Mouse (Mus musculus) stomach, embryonic 16.5 days (tissue): Measurements from ENCODE around the gene Dtx4. TPM values are rescaled to one million over a fixed set of nuclear protein-coding genes. Genes with fewer than 3 reads are reported as not detected.
A peak's percentile ranks its signal among the peaks of the same experiment; 100 is the strongest.

Experiments
- ATAC-seq: fragments of 200-750 bp; cut with Nextera tagmentation; 2 replicates; pipeline ENCODE4 v1.8.0; 2017; ENCODE audit warnings: moderate number of reproducible peaks, moderate TSS enrichment; ENCODE audit not compliant: insufficient read depth, low FRiP score
- H3K27ac ChIP-seq: fragments of 300-500 bp; sonication (generic); 2 replicates; pipeline ENCODE4 v1.5.1; 2014; ENCODE audit warnings: low read length
- H3K27me3 ChIP-seq: fragments of 300-500 bp; sonication (generic); 2 replicates; pipeline ENCODE4 v1.6.1; 2014; ENCODE audit warnings: low read length, control low read depth, mixed read lengths; ENCODE audit not compliant: control insufficient read depth, insufficient read depth
- H3K36me3 ChIP-seq: fragments of 300-500 bp; sonication (generic); 2 replicates; pipeline ENCODE4 v1.6.1; 2014; ENCODE audit warnings: low read length; ENCODE audit not compliant: control insufficient read depth, insufficient read depth
- H3K4me1 ChIP-seq: fragments of 300-500 bp; sonication (generic); 2 replicates; pipeline ENCODE4 v1.6.1; 2014; ENCODE audit warnings: low read length, control low read depth, mixed read lengths; ENCODE audit not compliant: control insufficient read depth, insufficient read depth
- H3K4me2 ChIP-seq: fragments of 300-500 bp; sonication (generic); 2 replicates; pipeline ENCODE4 v1.6.1; 2014; ENCODE audit warnings: low read depth, low read length, mixed read lengths
- H3K4me3 ChIP-seq: fragments of 300-500 bp; sonication (generic); replicated peaks from 2 replicates; pipeline ENCODE4 v1.5.1; 2014; ENCODE audit warnings: mild to moderate bottlenecking, low read length
- H3K9ac ChIP-seq: fragments of 300-500 bp; sonication (generic); 2 replicates; pipeline ENCODE4 v1.6.1; 2014; ENCODE audit warnings: low read length
- H3K9me3 ChIP-seq: fragments of 300-500 bp; sonication (generic); replicated peaks from 2 replicates; pipeline ENCODE4 v1.6.1; 2016; ENCODE audit warnings: low read length, control low read depth; ENCODE audit not compliant: control insufficient read depth
- WGBS: fragments of 180-500 bp; shearing (Covaris S2); extraction: QIAGEN DNeasy Blood & Tissue Kit; methylation state at CpG from one replicate; pipeline ENCODE4 v1.1.7; 2014; 5-methylcytosine and 5-hydroxymethylcytosine counted together
- polyA plus RNA-seq: library from polyadenylated mRNA; unstranded; fragments of >200 nt; fragmentation: Nextera tagmentation; extraction: Ambion mirVana; gene quantifications from 2 replicates; pipeline ENCODE4 v1.2.1, GENCODE M21; 2015

Gene Dtx4
- polyA plus RNA-seq, 1 experiment from 2014 or later: 15.7 TPM

GRCm38 (mm10) chr19:12464674-12465073 is 36.6 kb downstream of the Dtx4 start:
- ATAC-seq: no peak
- Histone ChIP-seq H3K27me3 (no peaks in the 10 kb centered on the region), H3K4me1 (no peaks in the 10 kb centered on the region; the same call in 1 of the 2 replicates), H3K27ac (peak overlapping the region; percentile 66), H3K36me3 (no peaks in the 10 kb centered on the region), H3K4me2 (no peak overlapping the region), H3K9ac (no peak overlapping the region), H3K9me3 (no peaks in the 10 kb centered on the region), H3K4me3 (no peak overlapping the region)
- 72% methylated on average over 4 of the region's 4 CpGs for WGBS

DNA sequence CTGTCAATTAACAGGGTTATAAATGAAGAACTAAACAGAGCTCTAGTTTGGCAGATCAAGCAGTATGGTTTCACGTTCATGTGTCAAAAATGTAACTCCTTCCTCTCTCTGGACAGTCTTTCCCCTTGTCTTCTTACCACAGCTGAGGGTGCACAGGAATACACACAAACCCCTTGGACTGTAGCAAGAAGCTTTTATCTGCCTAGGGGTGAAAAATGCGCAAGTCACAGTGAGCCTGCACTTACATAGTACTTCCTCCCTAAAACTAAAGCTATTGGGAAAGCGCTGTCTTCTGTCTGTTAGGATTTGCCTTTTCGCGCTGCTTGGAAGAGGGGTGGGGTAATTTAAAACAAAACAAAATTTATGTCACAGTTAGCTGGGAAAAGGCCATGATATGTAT is 37.1 kb downstream of the Dtx4 start:
- Histone ChIP-seq H3K27ac (peak overlapping the region; percentile 66; the same call in 1 of the 2 replicates), H3K9ac (no peak overlapping the region), H3K4me2 (no peak overlapping the region), H3K9me3 (no peaks in the 10 kb centered on the region), H3K36me3 (no peaks in the 10 kb centered on the region), H3K4me1 (no peaks in the 10 kb centered on the region; the same call in 1 of the 2 replicates), H3K4me3 (no peak overlapping the region), H3K27me3 (no peaks in the 10 kb centered on the region)
- no peak; the same call in 1 of the 2 replicates for ATAC-seq
- 50% methylated on average over 5 of the region's 5 CpGs for WGBS

- 17% methylated on average over 1 of the region's 1 CpGs for WGBS
- H3K4me1 ChIP-seq: no peaks in the 10 kb centered on the region; the same call in 1 of the 2 replicates
- ATAC-seq: peak; percentile 73; the same call in 1 of the 2 replicates
- no peak overlapping the region for H3K9ac ChIP-seq
- no peaks in the 10 kb centered on the region for H3K9me3 ChIP-seq
- H3K27me3 ChIP-seq: no peaks in the 10 kb centered on the region
- no peaks in the 10 kb centered on the region for H3K36me3 ChIP-seq
- no peak overlapping the region for H3K4me3 ChIP-seq
- peak overlapping the region; percentile 69 for H3K27ac ChIP-seq
- H3K4me2 ChIP-seq: no peak overlapping the region
Observed at GRCm38 (mm10) chr19:12463722-12464035, 37.6 kb downstream of the Dtx4 start.

- WGBS: 68% methylated on average over 7 of the region's 7 CpGs
- Histone ChIP-seq H3K4me2 (no peak overlapping the region), H3K4me3 (no peak overlapping the region), H3K4me1 (no peaks in the 10 kb centered on the region; the same call in 1 of the 2 replicates), H3K27ac (peak overlapping the region; percentile 69), H3K9me3 (no peaks in the 10 kb centered on the region), H3K27me3 (no peaks in the 10 kb centered on the region), H3K9ac (no peak overlapping the region), H3K36me3 (no peaks in the 10 kb centered on the region)
- 0 out of 2 replicates have a peak, but pooled peaks have one; percentile 25 for ATAC-seq
Observed at GRCm38 (mm10) chr19:12462851-12463721, 38.2 kb downstream of the Dtx4 start.

DNA sequence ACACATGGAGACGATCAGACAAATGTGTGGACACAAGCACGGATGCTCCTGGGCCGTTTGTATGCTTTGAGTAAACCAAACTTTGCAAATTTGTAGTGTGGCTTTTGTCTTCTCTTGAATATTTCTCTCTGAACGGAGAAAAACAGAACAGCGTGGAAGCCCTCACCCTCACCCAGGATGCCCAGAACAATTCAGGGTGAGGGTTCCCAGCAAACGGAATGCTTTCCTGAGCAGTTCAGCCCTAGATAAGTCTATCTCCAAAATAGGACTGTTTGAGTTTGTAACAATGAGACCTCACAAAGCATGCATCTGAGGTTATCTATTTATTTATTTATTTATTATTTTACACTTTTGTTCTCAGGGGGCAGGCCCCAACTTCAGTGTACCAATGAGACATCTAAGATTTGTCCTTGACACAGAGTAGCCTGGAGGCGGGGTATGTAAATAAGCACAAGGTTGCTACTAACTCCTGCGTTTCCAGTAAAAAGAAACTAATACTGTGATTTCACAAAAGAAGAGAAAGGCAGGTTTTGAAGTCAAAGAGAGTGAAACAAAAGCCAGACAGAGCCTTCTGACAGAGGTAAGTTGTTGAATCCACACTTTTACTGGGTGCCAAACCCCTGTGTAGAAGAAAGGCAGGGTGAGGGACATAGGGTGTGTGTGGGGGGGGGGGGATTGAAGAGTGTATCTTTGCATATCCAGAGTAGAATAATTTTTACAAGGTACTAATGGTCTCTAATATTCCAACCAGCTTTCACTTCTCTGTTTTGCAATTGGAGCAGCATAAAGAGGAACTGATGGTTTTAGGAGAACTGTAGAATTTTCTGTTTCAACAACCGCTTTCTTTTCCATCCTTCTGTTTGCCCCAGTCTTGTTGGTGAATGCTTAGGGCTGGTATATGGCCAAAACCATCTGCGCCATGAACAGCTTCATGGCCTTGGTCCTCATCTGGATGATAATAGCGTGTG is 40.7 kb downstream of the Dtx4 start, which contains the start of gene Mpeg1:
Gene Mpeg1, plus strand, starts transcription at position 498 of the 968 bp plus-strand sequence.
- H3K4me2 ChIP-seq: no peak within 1 kb of the TSS
- H3K27ac ChIP-seq: no peak within 1 kb of the TSS
- ATAC-seq: no peak
- 65% methylated on average over 11 of the region's 11 CpGs for WGBS
- H3K9ac ChIP-seq: no peak within 1 kb of the TSS
- no peak within 1 kb of the TSS for H3K4me3 ChIP-seq
- no peaks in the 10 kb centered on the region; the same call in 1 of the 2 replicates for H3K4me1 ChIP-seq
- no peaks in the 10 kb centered on the region for H3K9me3 ChIP-seq
- no peaks in the 10 kb centered on the region for H3K27me3 ChIP-seq
- no peaks in the 10 kb centered on the region for H3K36me3 ChIP-seq

DNA sequence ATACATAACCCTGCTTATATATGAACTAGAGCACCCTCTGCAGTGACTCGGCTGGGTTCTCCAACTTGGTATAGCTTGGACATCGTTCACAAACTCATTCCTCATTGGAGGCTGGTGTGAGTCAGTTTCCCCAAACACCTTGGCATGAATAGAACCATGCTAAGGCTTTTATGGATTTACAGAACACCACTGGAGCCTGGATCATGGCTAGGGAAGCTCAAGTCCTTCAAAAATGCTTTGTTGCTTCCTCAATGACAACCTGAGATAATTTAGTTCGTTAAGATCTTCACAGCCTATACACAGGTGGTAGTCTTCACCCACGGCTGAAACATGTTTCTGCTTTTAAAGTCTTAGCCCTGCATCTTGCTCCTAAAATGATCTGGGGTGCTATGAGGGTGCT is 41.7 kb downstream of the Dtx4 start:
- no peak overlapping the region for H3K4me2 ChIP-seq
- no peak overlapping the region for H3K9ac ChIP-seq
- no peaks in the 10 kb centered on the region; the same call in 1 of the 2 replicates for H3K4me1 ChIP-seq
- H3K27ac ChIP-seq: no peak overlapping the region
- no peak overlapping the region for H3K4me3 ChIP-seq
- H3K27me3 ChIP-seq: no peaks in the 10 kb centered on the region
- no peak for ATAC-seq
- no peaks in the 10 kb centered on the region for H3K36me3 ChIP-seq
- WGBS: 66% methylated on average over 4 of the region's 4 CpGs
- no peaks in the 10 kb centered on the region for H3K9me3 ChIP-seq

DNA sequence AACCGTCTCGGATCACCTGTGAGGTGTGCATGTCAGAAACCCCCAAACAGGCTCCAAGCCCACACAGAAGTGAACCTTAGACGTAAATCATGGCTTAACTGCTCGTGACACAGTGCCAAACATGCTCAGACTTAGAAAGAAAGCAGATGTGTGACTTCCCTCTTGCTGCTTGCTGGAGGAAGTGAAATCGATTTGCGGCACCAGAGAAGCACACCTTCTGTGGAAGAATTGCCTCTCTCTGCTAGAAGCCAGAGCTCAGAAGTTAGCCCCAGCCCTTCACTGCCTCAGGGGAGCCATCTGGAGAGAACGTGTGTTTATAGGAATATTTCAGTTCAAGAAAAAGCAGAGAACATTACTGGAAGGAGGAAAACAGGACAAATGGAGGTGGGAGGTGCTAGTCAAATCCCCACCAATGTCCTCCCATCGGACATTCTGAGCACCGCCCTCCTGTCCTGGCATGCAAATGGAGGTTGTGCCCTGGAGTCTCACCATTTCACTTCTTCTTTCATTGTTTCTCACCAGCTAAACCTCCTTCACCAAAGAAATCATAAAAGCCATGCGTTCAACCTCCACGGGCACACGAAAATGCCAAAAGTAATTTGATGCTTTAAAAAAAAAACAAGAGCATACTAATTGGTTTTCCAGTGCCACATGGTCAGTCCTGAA is 43.7 kb downstream of the Dtx4 start:
- Histone ChIP-seq H3K4me3 (no peak overlapping the region), H3K27ac (0 out of 2 replicates have a peak overlapping the region, but pooled peaks have one; percentile 12), H3K4me2 (peak overlapping the region; percentile 13; the same call in 1 of the 2 replicates), H3K9me3 (no peaks in the 10 kb centered on the region), H3K27me3 (no peaks in the 10 kb centered on the region), H3K9ac (no peak overlapping the region), H3K4me1 (no peaks in the 10 kb centered on the region), H3K36me3 (no peaks in the 10 kb centered on the region)
- WGBS: 52% methylated on average over 12 of the region's 12 CpGs
- ATAC-seq: no peak

GRCm38 (mm10) chr19:12445014-12445413 is 56.2 kb downstream of the Dtx4 start:
- Histone ChIP-seq H3K4me3 (no peak overlapping the region), H3K36me3 (no peaks in the 10 kb centered on the region), H3K9ac (no peak overlapping the region), H3K9me3 (no peaks in the 10 kb centered on the region), H3K27me3 (no peaks in the 10 kb centered on the region), H3K4me1 (no peaks in the 10 kb centered on the region), H3K27ac (no peak overlapping the region), H3K4me2 (no peak overlapping the region)
- no peak for ATAC-seq
- 78% methylated on average over 3 of the region's 3 CpGs for WGBS
